13 mouse cellular contexts compared by ENCODE assay signal in genomic region chr12:86842866-86843459, GRCm38 (mm10). TPM values are rescaled to one million over a fixed set of nuclear protein-coding genes. Genes with fewer than 3 reads are reported as not detected.
DNase-seq lines count a peak whose midpoint lies in the region; ATAC-seq lines count a peak whose summit lies in the region.
"Had no signal": no experiment of that assay in that cellular context is flagged by ENCODE, and none has a peak within 500 bp of the region (broad histone marks: within the 10 kb centered on the region; RNA-seq: fewer than 3 reads in every experiment).

No protein-coding gene starts in this region.

- H3K4me3 ChIP-seq in lung, embryonic 15.5 days, result no peak overlapping the region
- no peak overlapping the region for H3K4me3 ChIP-seq in embryonic facial prominence, embryonic 10.5 days
- no peak overlapping the region for H3K4me3 ChIP-seq in hindbrain, embryonic 10.5 days
- H3K4me3 ChIP-seq: limb, embryonic 15.5 days; neural tube, embryonic 12.5 days had no signal

- no peaks in the 10 kb centered on the region for H3K9me3 ChIP-seq in lung, embryonic 15.5 days
- no peaks in the 10 kb centered on the region for H3K9me3 ChIP-seq in embryonic facial prominence, embryonic 10.5 days
- H3K9me3 ChIP-seq in hindbrain, embryonic 10.5 days, result no peaks in the 10 kb centered on the region
- H3K9me3 ChIP-seq: limb, embryonic 15.5 days; neural tube, embryonic 12.5 days had no signal

- peak overlapping the region; percentile 36 for H3K4me2 ChIP-seq in lung, embryonic 15.5 days
- H3K4me2 ChIP-seq: limb, embryonic 15.5 days; neural tube, embryonic 12.5 days had no signal

- H3K4me1 ChIP-seq in lung, embryonic 15.5 days, result peaks cover 39% of the 10 kb centered on the region
- H3K4me1 ChIP-seq in embryonic facial prominence, embryonic 10.5 days, result peaks cover 23% of the 10 kb centered on the region
- peaks cover 16% of the 10 kb centered on the region for H3K4me1 ChIP-seq in hindbrain, embryonic 10.5 days (replicated peaks)
- H3K4me1 ChIP-seq: neural tube, embryonic 12.5 days had no signal

- H3K36me3 ChIP-seq in lung, embryonic 15.5 days, result no peaks in the 10 kb centered on the region
- no peaks in the 10 kb centered on the region for H3K36me3 ChIP-seq in embryonic facial prominence, embryonic 10.5 days (replicated peaks)
- H3K36me3 ChIP-seq in hindbrain, embryonic 10.5 days, result no peaks in the 10 kb centered on the region
- H3K36me3 ChIP-seq: limb, embryonic 15.5 days; neural tube, embryonic 12.5 days had no signal

- no peak overlapping the region for H3K9ac ChIP-seq in lung, embryonic 15.5 days
- H3K9ac ChIP-seq: limb, embryonic 15.5 days; neural tube, embryonic 12.5 days had no signal

- no peak for DNase-seq in lung, postnatal 14 days
- DNase-seq in embryonic facial prominence, embryonic 10.5 days (ENCODE audit: low spot score), result no peak
- DNase-seq in hindbrain, embryonic 10.5 days (ENCODE audit: low spot score), result no peak
- no peak for DNase-seq in adrenal gland, postnatal 25 days
- no peak for DNase-seq in right cerebral cortex, postnatal 14 days
- DNase-seq: adrenal gland, postnatal 36 days; embryo, embryonic 11 days; gastrocnemius, postnatal 10 days; kidney, adult 11 months had no signal

- WGBS in lung, embryonic 15.5 days, result 8% methylated on average over 15 of the region's 15 CpGs
- WGBS in embryonic facial prominence, embryonic 10.5 days, result 50% methylated on average over 15 of the region's 15 CpGs
- 43% methylated on average over 15 of the region's 15 CpGs for WGBS in hindbrain, embryonic 10.5 days

- ATAC-seq in lung, embryonic 15.5 days (ENCODE audit: borderline replicate concordance, extremely low read depth, low FRiP score, low TSS enrichment), result no peak
- ATAC-seq in megakaryocyte progenitor cell, adult 5-6 weeks (replicated peaks; ENCODE audit: poor library complexity), result peak; percentile 70

- peak overlapping the region; percentile 46 for H3K27ac ChIP-seq in lung, embryonic 15.5 days
- H3K27ac ChIP-seq in embryonic facial prominence, embryonic 10.5 days (replicated peaks), result 0 out of 2 replicates have a peak overlapping the region, but pooled peaks have one; percentile 24
- H3K27ac ChIP-seq in hindbrain, embryonic 10.5 days, result peak overlapping the region; percentile 29; the same call in 1 of the 2 replicates
- H3K27ac ChIP-seq: limb, embryonic 15.5 days; neural tube, embryonic 12.5 days had no signal

- no peaks in the 10 kb centered on the region for H3K27me3 ChIP-seq in lung, embryonic 15.5 days
- H3K27me3 ChIP-seq in embryonic facial prominence, embryonic 10.5 days (replicated peaks; ENCODE audit: low read depth, poor library complexity, severe bottlenecking), result peaks cover 10% of the 10 kb centered on the region; the same call in 1 of the 2 replicates
- peaks cover 6% of the 10 kb centered on the region; the same call in 1 of the 2 replicates for H3K27me3 ChIP-seq in hindbrain, embryonic 10.5 days (ENCODE audit: insufficient read depth, poor library complexity, severe bottlenecking)
- H3K27me3 ChIP-seq: limb, embryonic 15.5 days; neural tube, embryonic 12.5 days had no signal

RNA-seq across cellular contexts. Expression of gene Irf2bpl, which starts 41.6 kb away (rescaled TPM):
- polyA plus RNA-seq in lung, embryonic 15.5 days (2015; fragmentation: Nextera tagmentation; extraction: Ambion mirVana), result 49.4 and 50.0 TPM in 2 replicates
- polyA plus RNA-seq in embryonic facial prominence, embryonic 10.5 days (2016; fragmentation: Nextera tagmentation; extraction: Ambion mirVana), result 13.5 and 17.3 TPM in 2 replicates
- polyA plus RNA-seq in hindbrain, embryonic 10.5 days (2016; fragmentation: Nextera tagmentation; extraction: Ambion mirVana), result 20.3 and 34.2 TPM in 2 replicates
- total RNA-seq in megakaryocyte progenitor cell, adult 5-6 weeks (2015), result 1.4 and 1.8 TPM in 2 replicates
- total RNA-seq in megakaryocyte progenitor cell, adult 5-6 weeks (2017), result 1.6 and 1.7 TPM in 2 replicates
- total RNA-seq in adrenal gland, postnatal 25 days (2021), result 65.4 and 74.6 TPM in 2 replicates
